In genomic region chrX:162902040-162902734, GRCm38 (mm10) we compare ENCODE assay signal across 8 mouse cellular contexts. TPM values are rescaled to one million over a fixed set of nuclear protein-coding genes. Genes with fewer than 3 reads are reported as not detected.
DNase-seq lines count a peak whose midpoint lies in the region; ATAC-seq lines count a peak whose summit lies in the region.

No protein-coding gene starts in this region.

- 21% methylated on average over 29 of the region's 29 CpGs for WGBS in limb, embryonic 11.5 days
- WGBS in midbrain, embryonic 11.5 days, result 25% methylated on average over 29 of the region's 29 CpGs

- H3K27ac ChIP-seq in limb, embryonic 11.5 days (replicated peaks; ENCODE audit: low read depth, low read length), result no peak overlapping the region
- H3K27ac ChIP-seq in midbrain, embryonic 11.5 days (ENCODE audit: low read depth, low read length), result no peak overlapping the region

- H3K4me1 ChIP-seq in limb, embryonic 11.5 days (ENCODE audit: control insufficient read depth, insufficient read depth, low read length), result no peaks in the 10 kb centered on the region
- H3K4me1 ChIP-seq in midbrain, embryonic 11.5 days (ENCODE audit: control insufficient read depth, insufficient read depth, low read length), result no peaks in the 10 kb centered on the region; the same call in 1 of the 2 replicates

- H3K27me3 ChIP-seq in limb, embryonic 11.5 days (ENCODE audit: control insufficient read depth, insufficient read depth, low read length), result 0 out of 2 replicates have a peak, but pooled peaks cover 3% of the 10 kb centered on the region
- 0 out of 2 replicates have a peak, but pooled peaks cover 3% of the 10 kb centered on the region for H3K27me3 ChIP-seq in midbrain, embryonic 11.5 days (ENCODE audit: control insufficient read depth, insufficient read depth, low read length)

- peak overlapping the region; percentile 70 for H3K9ac ChIP-seq in limb, embryonic 11.5 days (ENCODE audit: low read length)
- H3K9ac ChIP-seq in midbrain, embryonic 11.5 days (ENCODE audit: low read length), result peak overlapping the region; percentile 64

- H3K4me2 ChIP-seq in limb, embryonic 11.5 days (ENCODE audit: low read depth, severe bottlenecking), result peak overlapping the region; percentile 49
- peak overlapping the region; percentile 65 for H3K4me2 ChIP-seq in midbrain, embryonic 11.5 days

- H3K9me3 ChIP-seq in limb, embryonic 11.5 days (ENCODE audit: control insufficient read depth, low read length), result no peaks in the 10 kb centered on the region
- H3K9me3 ChIP-seq in midbrain, embryonic 11.5 days (ENCODE audit: control insufficient read depth, low read length), result no peaks in the 10 kb centered on the region

- no peaks in the 10 kb centered on the region for H3K36me3 ChIP-seq in limb, embryonic 11.5 days (ENCODE audit: control insufficient read depth, insufficient read depth, low read length)
- no peaks in the 10 kb centered on the region for H3K36me3 ChIP-seq in midbrain, embryonic 11.5 days (ENCODE audit: control insufficient read depth, insufficient read depth, low read length)

- peak overlapping the region; percentile 53 for H3K4me3 ChIP-seq in limb, embryonic 11.5 days (ENCODE audit: low read depth, low read length)
- H3K4me3 ChIP-seq in midbrain, embryonic 11.5 days (ENCODE audit: low read depth, low read length), result peak overlapping the region; percentile 50

- ATAC-seq in limb, embryonic 11.5 days (ENCODE audit: insufficient number of reproducible peaks, low FRiP score, low TSS enrichment, low read depth), result peak; percentile 45
- peak; percentile 71 for ATAC-seq in midbrain, embryonic 11.5 days (ENCODE audit: low FRiP score)

- peak; percentile 93 for DNase-seq in heart, adult 11 months
- no peak for DNase-seq in heart, adult 8-10 months (ENCODE audit: low spot score)
- peak; percentile 22 for DNase-seq in embryo, embryonic 11 days
- peak; percentile 16 to 17 for DNase-seq in gastrocnemius, postnatal 4 days (ENCODE audit: low spot score in 2 of 2)
- peak; percentile 57 for DNase-seq in kidney, adult 11 months
- DNase-seq in limb, embryonic 11.5 days (ENCODE audit: low spot score), result peak; percentile 30
- peak; percentile 89 for DNase-seq in midbrain, embryonic 11.5 days (ENCODE audit: low spot score, missing footprints)
- peak; percentile 1 for DNase-seq in skeletal muscle tissue, adult 2 months (ENCODE audit: low read depth, low spot score)

RNA-seq across cellular contexts. Expression of gene Ctps2, which starts 1.1 kb away (rescaled TPM):
- total RNA-seq in heart, adult 8-10 months (2022), result 10 to 100 TPM; 10.4 to 13.8 (median 12.2) TPM
- 10 to 100 TPM; 23.6 to 28.3 TPM for total RNA-seq in gastrocnemius, postnatal 4 days (2021)
- polyA plus RNA-seq in limb, embryonic 11.5 days (2014; fragmentation: Nextera tagmentation; extraction: Ambion mirVana), result 117 and 124 TPM in 2 replicates
- polyA plus RNA-seq in midbrain, embryonic 11.5 days (2014; fragmentation: Nextera tagmentation; extraction: Ambion mirVana), result 86.1 and 101 TPM in 2 replicates

RNA-seq across cellular contexts. Expression of gene Syap1, which starts 13.9 kb away (rescaled TPM):
- total RNA-seq in heart, adult 8-10 months (2022), result 10 to 100 TPM; 28.5 to 30.8 (median 29.4) TPM
- 10 to 100 TPM; 42.7 to 43.8 TPM for total RNA-seq in gastrocnemius, postnatal 4 days (2021)
- polyA plus RNA-seq in limb, embryonic 11.5 days (2014; fragmentation: Nextera tagmentation; extraction: Ambion mirVana), result 48.9 and 50.3 TPM in 2 replicates
- 39.5 and 43.0 TPM in 2 replicates for polyA plus RNA-seq in midbrain, embryonic 11.5 days (2014; fragmentation: Nextera tagmentation; extraction: Ambion mirVana)
